Mouse (Mus musculus) urinary bladder, postnatal 4 days (tissue): Measurements from ENCODE around the gene Afap1l2.

Experiments used
- DNase-seq, 2 experiments: peaks; one replicate each; pipeline ENCODE4 v3.0.0; 2021 to 2022; ENCODE audit warnings: low spot score in 2 of 2

Gene Afap1l2

DNA sequence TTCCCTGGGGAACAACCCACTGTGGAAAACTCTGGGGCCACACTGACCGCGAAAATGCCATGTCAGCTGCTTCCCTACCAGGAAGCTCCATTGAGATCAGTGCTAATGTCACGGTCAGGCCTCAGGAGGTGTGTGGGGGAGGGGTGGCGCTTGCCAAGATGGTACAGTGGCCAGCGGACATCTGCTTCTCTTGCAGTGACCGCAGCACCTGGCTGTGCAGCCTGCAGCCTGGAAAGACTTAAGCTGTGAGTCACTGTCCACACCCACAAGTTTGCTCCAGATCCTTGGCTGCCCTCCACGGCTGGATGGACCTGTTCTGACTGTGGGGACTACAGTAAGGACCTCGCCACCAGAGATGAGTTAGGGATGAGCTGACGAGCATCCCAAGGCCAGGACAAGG is 68.2 kb downstream of the Afap1l2 start:
- DNase-seq = peak in 1 of 2 experiments; percentile 48

GRCm38 (mm10) chr19:56937911-56938310 is 70.1 kb downstream of the Afap1l2 start:
- DNase-seq = no peak

DNA sequence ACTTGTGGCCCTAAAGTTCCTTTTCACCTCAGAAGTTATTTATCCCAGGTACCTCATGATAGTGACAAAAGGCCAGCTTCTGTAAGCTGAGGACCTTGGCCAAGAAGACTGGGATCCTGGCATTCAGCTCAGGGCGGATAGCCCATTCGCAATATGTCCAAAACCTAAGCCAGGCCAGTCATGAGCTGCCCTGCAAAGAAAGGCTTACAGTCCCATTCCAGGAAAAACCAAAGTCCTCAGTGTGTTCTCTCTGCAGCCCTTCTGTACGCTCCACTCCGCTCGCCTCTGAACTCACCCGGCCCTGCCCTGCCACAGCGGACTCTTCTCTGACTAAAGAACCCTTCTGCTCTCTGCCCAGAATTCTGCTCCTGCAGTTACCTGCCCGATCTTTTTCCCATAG is 71.8 kb downstream of the Afap1l2 start:
- DNase-seq = no peak

- no peak for DNase-seq
Measured at GRCm38 (mm10) chr19:56935777-56936176, 72.3 kb downstream of the Afap1l2 start.

GRCm38 (mm10) chr19:56935111-56935510 is 72.9 kb downstream of the Afap1l2 start:
- no peak for DNase-seq

GRCm38 (mm10) chr19:56933800-56934199 is 74.2 kb downstream of the Afap1l2 start:
- no peak for DNase-seq

GRCm38 (mm10) chr19:56930029-56930428 is 78.0 kb downstream of the Afap1l2 start:
- no peak for DNase-seq

- DNase-seq = no peak
Measured at GRCm38 (mm10) chr19:56929392-56929791, 78.6 kb downstream of the Afap1l2 start.

GRCm38 (mm10) chr19:56921744-56922143 is 86.3 kb downstream of the Afap1l2 start:
- no peak for DNase-seq

- no peak for DNase-seq
Measured at GRCm38 (mm10) chr19:56920232-56920631, 87.8 kb downstream of the Afap1l2 start.

DNA sequence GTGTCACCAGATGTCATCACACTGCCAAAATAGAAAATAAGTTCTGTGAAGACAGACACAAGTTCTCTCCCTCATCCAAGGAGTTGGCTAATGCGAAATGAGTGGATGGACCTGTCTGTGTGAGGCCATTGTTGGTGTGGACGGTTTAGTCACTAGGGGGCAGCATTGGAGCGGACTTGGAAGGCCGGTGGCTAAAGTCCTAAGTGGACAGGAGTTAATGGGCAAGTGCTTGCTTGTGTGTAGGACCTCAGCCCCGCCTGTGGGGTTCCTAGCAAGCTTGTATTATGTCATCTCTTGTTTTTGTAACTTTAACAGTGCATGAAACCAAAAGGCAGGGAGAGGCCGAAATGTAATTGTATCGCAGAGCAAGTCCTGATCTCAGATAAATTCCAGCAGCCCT is 88.4 kb downstream of the Afap1l2 start:
- peak; percentile 83 to 93 for DNase-seq

DNA sequence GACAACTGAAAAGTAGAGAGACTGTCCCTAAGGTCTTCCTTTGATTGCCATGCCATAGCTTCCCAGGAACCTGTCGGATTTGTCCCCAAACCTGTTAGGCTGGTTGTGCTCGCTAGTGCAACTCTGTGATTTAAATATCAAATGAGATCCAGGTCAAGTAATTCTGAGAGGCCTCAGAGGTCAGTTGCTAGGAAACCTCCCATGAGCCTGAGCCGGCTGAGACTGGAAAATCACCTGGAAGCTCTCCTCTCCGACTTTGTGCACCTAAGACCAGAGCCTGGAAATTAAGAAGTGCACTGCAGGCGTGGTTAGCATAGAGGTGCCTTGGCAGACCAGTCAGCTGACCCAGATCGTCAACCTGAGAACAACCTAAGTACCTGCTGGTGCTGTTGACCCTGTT is 92.9 kb downstream of the Afap1l2 start:
- DNase-seq = no peak

GRCm38 (mm10) chr19:56914658-56915057 is 93.4 kb downstream of the Afap1l2 start:
- no peak for DNase-seq

GRCm38 (mm10) chr19:56913761-56914160 is 94.3 kb downstream of the Afap1l2 start:
- no peak for DNase-seq

DNA sequence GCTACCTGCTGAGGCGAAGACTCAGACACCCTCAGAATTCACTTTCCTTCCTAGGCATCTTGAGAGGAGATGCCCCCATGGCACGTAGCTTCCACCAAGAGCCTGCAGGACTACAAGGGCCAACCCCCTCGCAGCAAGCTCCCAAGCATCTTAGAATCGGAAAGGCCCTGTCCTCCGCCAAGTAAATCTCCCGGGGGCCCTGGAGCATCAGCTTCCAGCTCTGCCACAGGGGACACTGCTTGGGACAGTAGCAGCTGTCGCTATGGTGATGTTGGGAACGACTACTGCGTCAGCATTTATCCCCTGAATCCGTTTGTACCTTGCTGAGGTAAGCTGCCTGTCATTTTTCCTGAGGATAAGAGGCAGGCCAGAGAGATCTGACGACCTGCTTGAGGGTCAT is 97.5 kb downstream of the Afap1l2 start:
- no peak for DNase-seq

DNA sequence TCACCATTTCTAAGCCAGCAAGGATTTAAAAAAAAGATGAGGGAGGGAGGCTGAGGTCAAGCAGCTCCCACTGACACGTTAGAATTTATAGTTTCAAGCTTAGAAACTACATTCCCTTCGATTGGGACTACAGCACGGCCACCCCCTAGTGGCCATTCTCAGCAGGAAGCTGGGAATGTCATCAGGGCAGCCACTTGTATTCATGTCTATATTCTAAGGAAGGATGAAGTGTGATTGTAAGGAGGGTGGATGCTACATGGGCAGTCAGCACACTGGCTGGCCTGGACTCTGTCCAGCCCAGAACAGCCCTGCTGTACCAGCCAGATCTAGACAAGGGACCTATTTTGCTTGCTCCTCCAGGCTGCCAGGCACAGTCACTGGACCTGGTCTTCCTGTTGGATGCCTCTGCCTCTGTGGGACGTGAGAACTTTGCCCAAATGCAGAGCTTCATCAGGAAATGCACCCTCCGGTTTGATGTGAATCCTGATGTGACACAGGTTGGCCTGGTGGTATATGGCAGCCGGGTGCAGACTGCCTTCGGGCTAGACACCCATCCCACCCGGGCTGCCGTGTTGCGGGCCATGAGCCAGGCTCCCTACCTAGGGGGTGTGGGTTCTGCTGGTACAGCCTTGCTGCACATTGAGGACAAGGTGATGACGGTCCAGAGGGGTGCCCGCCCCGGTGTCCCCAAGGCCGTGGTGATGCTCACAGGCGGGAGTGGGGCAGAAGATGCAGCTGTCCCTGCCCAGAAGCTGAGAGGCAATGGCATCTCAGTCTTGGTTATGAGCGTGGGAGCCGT is 99.4 kb downstream of the Afap1l2 start:
- DNase-seq = no peak

DNA sequence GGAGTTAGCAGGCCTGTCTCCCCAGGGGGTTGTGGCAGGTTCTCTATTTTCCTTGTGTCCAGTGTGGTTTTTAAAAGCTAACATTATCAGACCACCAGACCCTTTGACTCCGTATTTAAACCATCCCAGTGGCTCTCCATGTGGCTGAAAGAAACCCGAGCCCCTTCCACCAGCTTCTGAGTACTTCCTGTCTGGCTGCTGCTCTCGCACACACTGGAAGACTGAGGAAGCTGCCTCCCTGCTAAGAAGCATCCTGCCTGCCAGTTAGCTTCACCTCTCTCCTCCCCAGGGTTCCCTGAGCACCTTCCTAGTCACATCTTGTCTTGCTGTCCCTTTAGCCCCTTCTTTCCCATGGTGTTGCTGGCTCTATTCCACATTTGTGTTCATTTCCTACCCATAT is 100.2 kb downstream of the Afap1l2 start:
- DNase-seq = no peak

- DNase-seq = no peak
Measured at GRCm38 (mm10) chr19:56905395-56905794, 102.6 kb downstream of the Afap1l2 start.

GRCm38 (mm10) chr19:56904095-56904494 is 103.9 kb downstream of the Afap1l2 start:
- no peak for DNase-seq

DNA sequence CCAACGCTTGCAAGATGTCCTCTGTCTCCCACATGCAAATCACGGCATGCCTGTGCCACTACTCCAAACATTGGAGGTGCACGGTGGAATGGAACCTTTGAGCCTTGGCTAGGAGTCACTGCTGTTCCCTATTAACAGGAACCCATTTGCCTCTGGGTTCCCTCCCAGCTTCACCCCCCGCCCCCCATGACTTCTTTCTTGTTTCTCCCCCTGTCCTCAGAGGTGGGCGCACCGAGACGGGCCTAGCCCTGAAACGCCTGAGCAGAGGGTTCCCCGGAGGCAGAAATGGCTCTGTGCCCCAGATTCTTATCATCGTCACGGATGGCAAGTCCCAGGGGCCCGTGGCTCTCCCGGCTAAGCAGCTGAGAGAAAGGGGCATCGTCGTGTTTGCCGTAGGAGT is 110.4 kb downstream of the Afap1l2 start:
- DNase-seq = no peak

DNA sequence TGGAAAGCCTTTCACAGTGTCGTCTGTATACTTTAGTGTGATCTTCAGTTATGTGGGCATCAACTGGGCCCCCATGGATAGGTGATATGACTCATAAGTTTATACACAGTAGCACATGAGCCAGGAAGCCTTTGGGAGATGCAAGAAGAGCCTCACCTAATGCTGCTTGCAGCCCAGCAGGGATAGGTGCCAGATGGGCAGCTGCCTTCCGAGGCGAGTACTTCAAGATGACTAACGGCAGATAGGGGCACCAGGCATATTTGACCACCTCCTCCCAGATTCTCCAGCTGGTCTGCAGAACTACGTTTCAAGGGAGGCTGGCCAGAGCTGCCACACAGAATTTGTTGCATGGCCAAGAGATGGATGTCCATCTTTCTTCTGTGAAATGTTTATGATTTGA is 114.7 kb downstream of the Afap1l2 start:
- no peak for DNase-seq

- DNase-seq = no peak
Measured at GRCm38 (mm10) chr19:56892586-56892985, 115.4 kb downstream of the Afap1l2 start.

DNA sequence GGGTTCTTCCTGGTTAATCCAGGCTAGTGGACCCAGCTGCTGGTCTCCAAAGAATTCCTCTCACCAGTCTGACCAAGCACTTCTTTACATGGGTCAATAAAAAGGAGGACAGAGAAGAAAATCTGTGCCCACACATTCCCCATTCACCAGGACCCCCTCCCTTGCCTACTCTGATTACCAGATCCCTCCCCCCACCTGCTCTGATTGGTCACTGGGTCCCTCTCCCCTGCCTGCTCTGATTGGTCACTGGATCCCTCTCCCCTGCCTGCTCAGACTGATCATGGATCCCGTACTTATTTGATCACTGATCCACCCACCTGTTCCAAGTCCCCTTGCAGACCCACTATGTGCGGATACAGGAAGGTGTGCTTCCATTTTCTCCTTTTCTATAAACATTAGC is 116.6 kb downstream of the Afap1l2 start:
- no peak for DNase-seq

DNA sequence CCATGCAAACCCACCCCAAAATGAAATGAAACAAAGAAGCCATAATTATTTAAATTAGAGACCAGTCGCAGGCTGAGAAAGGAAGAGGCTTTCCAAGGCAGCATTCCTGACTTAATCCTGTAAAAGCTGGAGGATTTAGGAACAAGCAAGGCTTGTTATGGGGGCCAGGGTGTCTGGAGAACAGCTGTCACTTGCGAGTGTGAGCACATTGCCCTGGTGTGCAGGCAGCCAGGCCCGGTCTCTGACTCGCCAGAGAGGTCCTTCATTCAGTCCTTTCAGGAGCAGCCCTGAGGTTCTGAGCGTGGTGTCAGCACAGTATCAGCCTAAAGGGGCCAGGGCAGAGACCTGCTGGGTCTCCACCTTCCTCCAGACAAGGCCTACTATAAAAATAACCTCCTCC is 119.4 kb downstream of the Afap1l2 start:
- no peak for DNase-seq
